Mouse (Mus musculus): ENCODE data around the gene Pakap.

The Pakap gene

DNA sequence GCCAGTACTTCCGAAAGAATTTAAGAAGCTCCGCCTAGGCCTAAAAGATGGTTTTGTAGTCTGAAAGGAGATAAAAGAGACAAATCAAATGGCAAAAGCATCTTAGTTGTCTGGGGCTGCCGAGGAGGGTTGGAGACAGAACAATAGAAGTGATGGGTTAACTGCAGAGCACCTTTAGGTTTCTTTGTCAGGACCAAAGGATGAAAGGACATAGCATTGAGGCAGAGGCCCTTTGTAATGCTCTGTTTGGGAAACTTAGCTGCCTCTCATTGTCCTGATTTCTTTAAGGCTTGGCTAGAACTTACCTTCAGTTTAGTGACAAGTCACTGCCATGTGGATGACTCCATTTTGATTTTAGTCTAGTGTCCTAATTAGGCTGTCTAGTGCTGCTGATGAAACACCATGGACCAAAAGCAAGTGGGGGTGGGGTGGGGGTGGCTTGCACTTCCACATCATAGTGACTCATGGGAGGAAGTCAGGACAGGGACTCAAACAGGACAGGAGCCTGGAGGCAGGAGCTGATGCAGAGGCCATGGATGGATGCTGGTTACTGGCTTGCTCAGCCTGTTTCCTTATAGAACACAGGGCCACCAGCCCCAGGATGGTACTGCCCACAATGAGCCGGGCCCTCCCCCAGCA is 202.3 kb downstream of the Pakap start:
- DNase-seq (ENCODE audit: low spot score): no peak

DNA sequence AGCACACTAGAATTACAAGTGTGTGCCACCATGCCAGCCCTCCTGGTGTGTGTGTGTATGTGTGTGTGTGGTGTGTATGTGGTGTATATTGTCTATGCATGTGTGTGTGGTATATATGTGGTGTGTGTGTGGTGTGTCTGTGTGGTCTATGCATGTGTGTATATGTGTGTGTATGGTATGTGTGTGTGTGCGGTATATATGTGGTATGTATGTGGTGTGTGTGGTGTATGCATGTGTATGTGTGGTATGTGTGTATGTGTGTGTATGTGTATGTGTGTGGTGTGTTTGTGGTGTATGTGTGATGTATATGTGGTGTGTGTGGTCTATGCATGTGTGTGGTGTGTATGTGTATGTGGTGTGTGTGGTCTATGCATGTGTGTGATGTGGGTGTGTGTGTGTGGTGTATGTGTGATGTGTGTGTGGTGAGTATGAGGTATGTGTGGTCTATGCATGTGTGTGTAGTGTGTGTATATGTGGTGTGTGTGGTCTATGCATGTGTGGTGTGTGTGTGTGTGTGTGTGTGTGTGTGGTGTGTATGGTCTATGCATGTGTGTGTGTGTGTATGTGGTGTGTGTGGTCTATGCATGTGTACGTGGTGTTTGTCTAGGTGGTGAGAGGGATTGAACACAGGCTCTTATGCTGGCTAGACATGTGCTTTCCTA is 203.7 kb downstream of the Pakap start:
- DNase-seq (ENCODE audit: low spot score): no peak

DNA sequence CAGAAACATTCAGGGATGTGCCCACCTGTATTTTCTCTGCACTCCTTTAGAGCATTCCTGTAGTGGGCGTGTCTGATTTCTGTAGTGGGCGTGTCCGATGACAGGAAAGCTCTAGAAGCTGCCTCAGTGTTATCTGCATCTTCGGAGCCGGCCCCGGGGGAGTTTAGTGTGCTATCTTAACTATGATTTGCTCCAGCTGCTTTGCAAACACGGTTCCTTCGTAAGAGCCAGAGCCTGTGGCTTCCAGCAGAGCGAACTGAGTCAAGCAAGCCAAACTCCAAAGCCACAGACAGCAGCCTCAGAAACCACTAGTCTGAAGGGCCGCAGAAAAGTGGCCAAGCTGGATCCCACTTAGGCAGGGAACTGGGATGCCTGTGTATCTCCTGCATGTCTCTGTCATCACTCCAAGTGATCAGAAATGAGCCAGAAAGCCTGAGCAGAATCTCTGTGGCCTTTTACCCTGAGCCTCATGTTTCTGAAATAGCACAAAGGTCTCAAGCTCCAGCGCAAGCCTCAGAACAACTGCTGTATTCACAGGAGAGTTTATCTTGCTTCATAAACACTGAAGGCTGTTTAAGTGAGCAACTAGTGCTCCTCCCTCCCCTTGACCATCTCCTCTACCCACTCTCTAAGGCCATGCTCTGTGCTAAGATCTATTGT is 205.0 kb downstream of the Pakap start:
- no peak for DNase-seq (ENCODE audit: low spot score)

DNA sequence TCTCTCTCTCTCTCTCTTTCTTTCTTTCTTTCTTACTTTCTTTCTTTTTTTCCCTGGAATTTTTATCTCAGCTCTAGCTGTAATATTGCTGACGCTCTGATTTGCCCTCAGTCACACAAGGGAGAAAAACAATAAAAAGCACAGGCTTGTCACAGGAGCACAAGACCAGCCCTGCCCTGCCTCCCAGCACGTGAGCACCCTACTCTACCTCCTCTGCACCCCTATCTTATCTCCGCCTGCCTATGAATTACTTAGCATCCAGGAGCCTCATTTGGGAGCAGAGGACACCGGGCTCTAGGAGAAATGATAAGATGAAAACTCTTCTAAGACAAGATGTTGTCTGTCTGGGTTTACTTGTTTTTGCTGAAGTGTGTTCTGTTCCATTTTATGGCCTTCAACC is 206.5 kb downstream of the Pakap start:
- no peak for DNase-seq (ENCODE audit: low spot score)

DNA sequence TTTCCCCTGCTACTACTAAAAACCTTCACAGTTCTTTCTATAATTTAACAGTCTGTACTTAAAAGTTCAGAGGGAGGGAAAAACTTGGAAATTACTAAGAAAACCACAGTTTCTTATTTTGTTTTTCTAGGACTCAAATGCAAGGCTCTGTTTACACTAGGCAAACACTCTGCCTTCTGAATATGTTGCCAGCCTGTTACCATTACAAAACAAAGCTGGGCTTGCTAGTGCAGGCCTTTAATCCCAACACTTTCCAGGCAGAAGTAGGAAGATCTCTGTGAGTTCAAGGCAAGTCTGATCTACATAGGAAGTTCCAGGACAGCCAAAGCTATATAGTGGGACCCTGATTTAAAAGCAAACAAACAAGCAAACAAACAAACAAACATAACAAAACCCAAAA is 207.6 kb downstream of the Pakap start:
- no peak for DNase-seq (ENCODE audit: low spot score)

DNA sequence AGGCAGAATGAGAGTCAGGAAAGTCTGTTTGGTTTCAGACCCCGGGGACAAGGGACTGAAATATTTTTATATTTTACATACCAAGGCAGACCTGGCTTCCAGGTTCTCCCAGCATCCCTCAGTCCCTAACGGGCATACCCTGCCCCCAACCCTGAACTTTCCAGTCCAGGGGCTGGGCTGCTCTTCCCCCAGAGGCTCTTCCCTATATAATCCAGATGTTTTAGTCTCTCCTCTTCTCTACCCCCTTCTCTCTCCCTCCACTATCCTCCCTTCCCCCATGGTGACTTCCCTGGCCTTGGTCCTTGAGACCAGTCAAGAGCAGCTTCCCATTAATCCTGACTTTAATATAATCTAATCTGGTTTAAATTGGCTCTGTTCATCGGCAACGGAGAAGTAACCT is 212.4 kb downstream of the Pakap start:
- DNase-seq (ENCODE audit: low spot score): no peak

DNA sequence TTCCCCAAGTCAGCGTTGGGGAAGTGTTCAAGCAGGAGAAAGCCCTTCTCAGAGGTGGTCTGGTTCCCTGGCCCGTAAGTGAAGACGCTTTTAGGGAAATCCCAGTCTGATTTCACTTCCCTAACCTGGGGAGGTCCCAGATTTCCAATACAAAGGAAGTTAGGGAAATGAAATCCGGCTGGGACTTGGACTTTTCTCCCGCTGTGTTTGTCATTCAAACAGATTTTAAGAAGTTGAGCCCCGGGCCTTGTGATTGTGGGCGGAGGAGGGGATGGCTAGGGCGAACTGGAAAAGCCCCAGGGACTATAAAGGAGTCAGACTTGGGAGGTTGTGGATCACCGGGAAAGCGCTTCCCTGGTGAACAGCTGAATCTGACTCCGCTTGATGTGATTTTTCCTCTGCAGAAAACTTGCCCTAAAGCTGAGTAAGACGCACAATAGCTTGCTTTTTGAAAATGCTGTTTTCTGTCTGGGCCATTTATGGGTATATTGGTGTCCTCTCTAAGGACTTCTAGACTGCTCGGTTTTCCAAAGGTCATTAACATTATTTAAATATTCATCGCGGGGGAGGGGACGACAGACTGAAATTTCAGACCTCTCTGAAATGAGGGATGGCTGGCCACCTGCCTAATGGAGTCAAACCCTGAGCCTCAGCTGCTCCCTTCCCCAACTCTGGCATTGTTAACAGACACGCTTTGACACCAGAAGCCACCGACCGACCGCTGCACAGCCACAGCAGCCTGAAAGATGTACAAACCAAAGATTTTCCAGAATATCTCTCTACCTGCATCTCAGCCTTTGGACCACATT is 213.1 kb downstream of the Pakap start:
- DNase-seq (ENCODE audit: low spot score): no peak

DNA sequence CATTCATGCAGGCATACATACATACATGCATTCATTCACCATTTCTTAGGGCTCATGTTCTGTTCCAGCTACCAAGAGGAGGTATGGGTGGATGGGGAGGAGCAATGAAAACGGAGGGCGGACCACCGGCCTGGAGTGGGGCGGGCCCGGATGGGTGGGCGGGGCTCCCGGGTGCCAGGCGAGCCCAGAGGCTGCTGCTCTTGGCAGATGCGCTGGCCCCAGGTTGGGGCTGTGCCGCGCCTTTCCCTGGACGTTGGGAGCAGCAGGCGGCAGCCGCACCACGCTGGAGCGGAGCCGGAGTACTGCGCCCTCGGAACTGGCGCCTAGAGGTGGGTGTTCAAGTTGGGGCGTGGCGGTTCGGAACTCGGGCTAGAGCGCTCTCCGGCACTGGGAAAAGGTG is 214.0 kb downstream of the Pakap start:
- DNase-seq (ENCODE audit: low spot score): peak; percentile 36

DNA sequence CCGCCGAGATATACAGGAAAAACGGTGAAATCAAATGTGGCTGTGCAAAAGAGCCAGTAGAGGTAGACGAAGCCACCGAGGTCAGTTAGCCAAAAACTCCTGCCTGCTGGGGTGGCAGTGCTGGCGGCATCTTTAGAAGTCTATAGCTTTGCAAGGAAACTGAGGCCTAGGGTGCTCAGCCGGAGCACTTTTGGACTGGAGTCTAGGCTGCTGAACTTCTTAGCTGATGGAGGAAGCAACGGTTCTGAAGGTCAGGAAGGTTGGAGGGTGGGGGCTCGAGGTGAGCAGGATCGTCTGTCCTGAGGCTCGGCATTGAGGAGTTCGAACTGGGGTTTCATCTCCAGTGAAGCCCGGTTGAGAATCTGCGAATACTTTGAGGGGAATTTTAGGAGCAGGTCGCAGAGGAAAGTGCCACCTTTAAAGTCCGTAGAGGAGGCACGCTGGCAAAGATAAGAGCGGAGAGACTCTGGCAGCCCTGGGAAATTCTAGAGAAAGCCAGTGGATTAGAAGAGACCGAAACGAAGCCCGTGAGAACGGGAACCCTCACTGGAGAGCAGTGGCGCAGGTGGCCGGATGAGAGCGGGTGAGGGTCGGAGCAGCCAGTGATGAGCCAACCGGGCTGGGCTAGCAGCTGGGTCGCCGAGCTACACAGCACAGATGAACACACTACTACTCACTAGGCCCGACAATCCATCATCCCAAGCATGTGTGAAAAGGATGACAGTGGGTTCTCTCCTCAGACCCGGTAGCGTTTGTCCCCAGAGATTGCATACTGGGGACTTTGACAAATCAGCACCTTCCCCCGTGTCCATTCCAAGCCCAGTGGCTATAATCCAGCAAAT is 214.8 kb downstream of the Pakap start:
- no peak for DNase-seq (ENCODE audit: low spot score)

DNA sequence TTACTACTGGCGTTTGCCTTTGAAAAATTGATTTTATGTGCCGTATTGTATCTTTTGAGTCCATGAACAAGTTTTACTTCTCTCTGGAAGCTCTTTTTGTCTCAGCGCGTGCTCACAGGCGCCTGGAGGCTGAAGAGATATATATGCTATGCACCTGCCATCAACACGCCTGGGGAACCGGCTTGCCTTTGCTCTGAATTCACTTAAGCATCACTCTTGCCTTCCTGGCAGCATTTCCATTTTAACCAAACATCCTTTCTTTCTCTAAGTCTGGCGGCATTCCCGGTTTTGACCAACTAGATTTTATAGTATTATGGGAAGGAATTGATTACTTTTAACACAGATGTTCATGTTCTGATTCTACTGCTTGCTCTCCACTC is 215.4 kb downstream of the Pakap start:
- DNase-seq (ENCODE audit: low spot score): no peak

DNA sequence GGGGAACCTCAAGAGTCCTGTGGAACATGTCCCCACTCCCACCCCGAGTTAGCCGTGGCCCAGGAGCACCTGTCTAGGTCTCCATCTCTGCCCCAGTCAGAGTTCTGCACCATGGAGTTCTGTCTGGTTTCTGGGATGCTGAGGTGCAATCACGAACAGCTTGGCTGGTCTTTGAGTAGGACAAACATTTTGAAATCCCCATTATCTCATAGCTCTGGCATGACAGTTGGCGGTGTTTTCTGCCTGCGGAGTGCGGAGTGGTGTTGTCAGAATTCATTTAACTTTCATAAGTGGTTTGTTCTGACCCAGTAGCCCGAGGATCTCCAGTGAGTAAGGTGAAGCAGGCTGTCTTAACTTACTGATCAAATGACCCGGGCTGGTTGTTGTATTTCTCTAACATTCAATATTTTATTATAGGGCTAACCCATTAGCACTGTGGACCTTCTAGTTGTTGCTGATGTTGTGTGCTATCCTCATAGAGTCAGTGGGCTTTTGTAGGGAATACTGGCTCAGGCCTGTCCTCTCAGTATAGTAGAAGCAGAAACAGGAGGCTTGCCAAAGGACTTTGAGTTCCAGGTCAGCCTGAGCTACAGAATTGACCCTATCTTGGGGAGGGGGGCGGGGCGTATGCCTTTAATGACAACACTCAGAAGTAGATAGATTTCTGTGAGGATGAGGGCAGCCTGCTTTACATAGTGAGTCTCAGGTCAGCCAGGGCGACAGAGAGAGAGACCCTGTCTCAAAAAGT is 216.0 kb downstream of the Pakap start:
- DNase-seq (ENCODE audit: low spot score): no peak

DNA sequence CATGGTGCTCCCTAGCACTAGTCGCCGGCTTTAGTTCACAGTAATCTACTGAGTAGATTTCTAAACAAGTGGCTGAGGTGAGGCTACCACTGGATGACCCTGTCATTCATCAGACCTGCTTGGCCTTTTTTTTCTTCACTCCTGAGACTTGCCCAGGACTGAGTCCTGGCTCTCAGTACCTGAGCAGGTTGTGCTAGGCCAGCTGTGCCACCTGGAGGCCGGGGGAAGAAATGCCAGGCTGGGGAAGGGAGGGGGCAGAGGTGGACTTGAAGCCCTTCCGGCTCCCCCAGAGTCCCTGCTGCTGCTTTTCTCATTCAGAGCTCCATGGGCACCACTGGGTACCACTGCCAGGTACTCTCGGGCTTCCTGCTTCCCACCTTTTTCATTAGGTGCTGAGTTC is 220.7 kb downstream of the Pakap start:
- no peak for DNase-seq (ENCODE audit: low spot score)

DNA sequence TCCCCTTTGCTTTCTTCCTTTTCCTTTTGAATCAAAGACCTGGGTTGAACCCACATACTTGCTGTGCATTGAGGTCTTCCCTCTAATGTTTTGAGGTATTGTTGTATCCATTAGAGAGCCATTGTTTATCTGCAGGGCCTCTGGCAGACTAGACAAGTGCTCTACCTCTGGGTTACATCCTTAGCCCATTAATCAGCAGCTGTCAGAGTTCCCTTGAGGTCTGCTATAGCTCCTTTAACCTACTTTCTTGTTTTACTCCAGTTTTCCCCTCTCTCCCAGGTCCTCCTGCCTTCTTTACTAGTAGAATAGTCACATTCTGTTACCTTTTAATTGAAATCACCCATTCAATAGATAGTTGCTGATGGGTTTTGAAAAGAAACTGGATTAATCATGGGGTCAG is 221.1 kb downstream of the Pakap start:
- no peak for DNase-seq (ENCODE audit: low spot score)

DNA sequence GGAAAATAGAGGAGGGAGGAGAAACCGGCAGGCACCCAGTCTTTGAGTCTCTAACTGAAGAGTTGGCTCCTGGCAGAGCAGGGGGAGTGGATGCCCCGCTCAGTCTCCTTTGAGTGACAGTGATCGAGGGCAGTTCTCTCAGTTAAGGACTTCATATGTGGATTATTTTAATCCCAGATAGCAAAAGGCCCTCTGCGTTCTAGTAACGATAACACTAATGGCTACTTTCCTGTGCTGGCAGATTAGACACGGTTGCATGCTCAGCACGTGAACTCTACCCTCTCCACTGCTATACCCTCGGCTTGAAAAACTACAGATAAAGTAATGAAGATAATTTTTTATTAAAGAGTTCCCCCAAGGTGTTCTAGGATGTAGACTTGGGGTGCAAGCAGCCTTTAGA is 226.0 kb downstream of the Pakap start:
- no peak for DNase-seq (ENCODE audit: low spot score)

DNA sequence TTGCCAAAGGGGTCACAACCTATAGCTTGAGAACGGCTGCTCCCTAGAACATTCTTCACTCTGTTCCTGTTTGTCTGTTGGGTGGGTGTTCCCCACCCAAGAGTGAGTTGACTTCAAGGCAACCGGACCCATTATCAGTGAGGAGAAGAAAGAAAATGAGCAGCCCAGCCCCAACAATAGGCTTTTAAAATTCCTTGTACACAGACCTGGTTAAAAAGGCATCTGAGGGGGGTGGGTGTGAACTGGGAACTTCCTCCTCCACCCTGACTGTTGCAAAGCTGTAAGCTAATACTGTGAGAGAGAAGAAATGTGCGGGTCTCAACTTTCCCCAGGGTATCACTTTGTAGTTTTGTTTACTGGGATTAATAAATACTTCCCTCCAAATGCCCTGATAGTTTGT is 226.6 kb downstream of the Pakap start:
- DNase-seq (ENCODE audit: low spot score): no peak

DNA sequence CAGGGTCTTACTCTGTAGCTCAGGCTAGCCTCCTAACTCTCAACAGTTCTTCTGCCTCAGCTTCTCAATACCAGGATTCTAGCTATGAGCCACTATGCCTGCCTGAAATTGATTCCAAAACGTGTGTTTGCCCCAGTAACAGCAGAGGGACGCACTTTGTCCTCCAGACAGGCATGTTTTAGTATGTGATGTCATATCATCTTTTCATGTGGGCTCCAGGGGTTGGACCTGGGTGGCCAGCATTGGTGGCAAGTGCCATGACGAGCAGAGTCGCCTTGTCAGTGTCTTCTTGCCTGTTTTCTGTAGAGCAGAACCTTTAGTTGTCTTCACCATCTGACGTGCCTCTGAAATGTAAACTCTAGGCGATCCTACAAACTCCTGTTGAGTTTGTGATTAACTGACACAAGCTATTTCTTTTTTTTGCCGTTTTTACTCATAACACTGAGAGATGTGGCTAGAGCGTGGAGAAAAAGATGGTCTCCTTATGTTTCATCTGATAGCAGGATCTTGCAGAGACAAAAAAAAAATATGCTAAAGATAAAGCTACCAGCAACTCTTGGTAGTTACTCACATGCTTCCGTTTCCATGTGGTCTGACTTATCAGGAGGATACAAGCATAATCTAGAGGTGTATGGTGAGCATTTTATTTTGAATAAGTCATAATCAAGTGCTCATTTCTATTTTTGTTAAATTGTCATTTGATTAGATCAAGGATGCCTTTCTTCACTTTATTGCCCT is 229.7 kb downstream of the Pakap start:
- DNase-seq (ENCODE audit: low spot score): no peak

DNA sequence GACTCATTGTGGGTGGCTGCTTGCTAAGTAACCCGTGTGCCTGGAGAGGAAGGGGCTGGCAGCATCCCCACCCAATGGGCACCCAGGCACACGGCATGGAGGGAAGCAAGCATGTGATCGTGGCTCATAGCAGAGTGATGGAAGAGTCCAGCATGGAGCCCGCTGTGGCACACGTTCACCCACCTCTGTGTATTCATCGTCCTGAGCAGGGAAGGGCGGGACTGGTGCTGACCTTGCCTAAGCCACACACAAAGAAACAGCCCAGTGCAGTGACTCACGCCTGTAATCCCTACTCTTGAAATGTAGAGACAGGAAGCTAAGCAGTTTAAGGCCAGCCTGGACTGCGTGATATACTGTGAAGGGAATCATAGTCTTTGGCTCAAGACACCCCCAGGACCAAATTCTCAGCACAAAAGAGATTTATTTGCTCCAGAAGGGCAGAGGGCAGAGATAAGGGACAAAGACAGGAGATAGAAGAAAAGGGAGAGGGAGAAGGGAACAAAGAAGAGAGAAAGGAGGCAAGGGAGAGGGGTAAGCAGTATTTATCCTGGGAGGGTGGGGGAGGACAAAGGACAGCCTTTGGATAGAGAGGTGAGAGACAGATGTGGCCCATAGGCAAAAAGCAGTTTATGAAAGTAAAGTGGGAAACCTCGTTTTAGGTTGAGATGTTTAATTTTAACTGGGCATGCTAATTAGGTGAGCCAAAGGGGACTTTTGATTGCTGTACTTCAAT is 230.5 kb downstream of the Pakap start:
- DNase-seq (ENCODE audit: low spot score): no peak

DNA sequence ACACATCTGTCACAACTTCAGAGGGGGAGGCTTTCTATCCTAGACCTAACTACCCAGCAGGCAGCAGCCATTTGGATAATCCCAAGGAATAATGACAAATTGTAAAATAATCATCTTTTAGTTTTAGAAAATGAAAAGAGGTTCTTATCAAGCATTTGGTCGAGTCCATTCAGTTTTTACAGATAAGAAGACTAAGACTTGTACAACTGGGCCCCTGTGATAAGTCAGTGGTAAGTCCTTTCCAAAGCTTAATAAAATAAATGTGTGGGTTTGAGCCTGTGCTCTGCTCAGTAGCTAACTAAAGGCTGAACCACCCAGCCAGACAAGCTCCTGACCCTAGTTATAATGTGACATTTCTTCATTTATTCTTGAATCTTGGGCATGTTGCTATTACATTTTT is 231.3 kb downstream of the Pakap start:
- no peak for DNase-seq (ENCODE audit: low spot score)

DNA sequence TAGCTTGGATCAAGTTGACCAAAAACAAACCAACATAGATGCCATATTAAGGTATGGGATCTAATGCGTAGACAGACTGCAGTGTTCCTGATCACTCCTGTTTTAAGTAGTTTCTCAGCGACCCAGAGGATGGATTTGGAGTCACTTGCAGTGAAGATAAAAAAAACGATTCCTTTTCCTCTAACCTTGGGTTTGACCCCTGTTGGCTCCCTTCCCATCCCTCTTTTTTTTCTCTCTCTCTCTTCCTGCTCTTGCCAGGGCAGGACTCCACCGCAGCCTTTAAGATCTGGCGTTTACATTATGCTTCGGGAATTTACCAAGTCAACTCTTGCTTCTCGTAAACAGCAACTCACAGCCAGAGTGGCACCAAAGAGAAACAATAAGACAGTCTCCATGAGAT is 233.3 kb downstream of the Pakap start:
- no peak for DNase-seq (ENCODE audit: low spot score)

DNA sequence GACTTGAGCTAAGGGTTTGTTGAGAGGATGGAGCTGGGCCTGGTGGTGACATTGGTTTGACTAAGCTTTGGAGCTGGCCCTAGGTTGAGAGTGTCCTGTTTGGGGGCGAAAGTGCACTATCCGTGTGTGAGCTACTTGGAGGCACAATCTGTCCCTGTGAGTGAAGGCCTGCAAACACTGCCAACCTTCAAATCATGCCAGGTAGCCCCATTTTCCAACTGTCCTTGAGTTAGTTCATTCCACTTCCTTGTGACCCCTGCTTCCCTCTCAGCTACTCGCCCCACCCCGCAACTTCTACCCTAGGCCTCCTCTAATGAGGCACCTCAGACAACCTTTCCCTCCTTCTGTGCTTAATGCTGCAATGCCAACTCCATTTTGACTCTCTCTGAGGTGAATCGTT is 234.0 kb downstream of the Pakap start:
- no peak for DNase-seq (ENCODE audit: low spot score)

Data from ovary, postnatal 14 days (tissue).